ENCODE assay signal across 8 mouse cellular contexts in genomic region chr11:33148338-33149087, GRCm38 (mm10). TPM values are rescaled to one million over a fixed set of nuclear protein-coding genes. Genes with fewer than 3 reads are reported as not detected.
DNase-seq lines count a peak whose midpoint lies in the region; ATAC-seq and TF ChIP-seq lines count a peak whose summit lies in the region.

No protein-coding gene starts in this region.

- 0 out of 2 replicates have a peak, but pooled peaks have one; percentile 37 for TF ChIP-seq EP300 in ES-Bruce4 (IDR thresholded peaks at IDR 0.05; ENCODE audit: insufficient read depth, low read depth, low read length)

- no peak overlapping the region; the same call in 1 of the 2 replicates for H3K9ac ChIP-seq in ES-Bruce4 (ENCODE audit: low read depth, poor library complexity, severe bottlenecking)
- H3K9ac ChIP-seq in heart, embryonic 15.5 days: peak overlapping the region; percentile 72
- H3K9ac ChIP-seq in liver, embryonic 13.5 days: no peak overlapping the region
- peak overlapping the region; percentile 78; the same call in 1 of the 2 replicates for H3K9ac ChIP-seq in neural tube, embryonic 12.5 days

- H3K27ac ChIP-seq in ES-Bruce4 (ENCODE audit: insufficient read depth, low read length): peak overlapping the region; percentile 14; the same call in 1 of the 2 replicates
- H3K27ac ChIP-seq in brown adipose tissue, adult 24 weeks (replicated peaks; ENCODE audit: low read depth, low read length): no peak overlapping the region
- H3K27ac ChIP-seq in forebrain, embryonic 10.5 days: 0 out of 2 replicates have a peak overlapping the region, but pooled peaks have one; percentile 77
- peak overlapping the region; percentile 97 for H3K27ac ChIP-seq in heart, embryonic 15.5 days
- H3K27ac ChIP-seq in liver, embryonic 13.5 days: no peak overlapping the region
- H3K27ac ChIP-seq in neural tube, embryonic 12.5 days: peak overlapping the region; percentile 75; the same call in 1 of the 2 replicates
- no peak overlapping the region for H3K27ac ChIP-seq in testis, adult 2 months (ENCODE audit: control insufficient read depth, insufficient read depth, low read depth, low read length)

- peaks cover 32% of the 10 kb centered on the region for H3K36me3 ChIP-seq in ES-Bruce4 (ENCODE audit: control insufficient read depth, insufficient read depth, low read length, poor library complexity, severe bottlenecking)
- H3K36me3 ChIP-seq in forebrain, embryonic 10.5 days (replicated peaks): peaks cover 43% of the 10 kb centered on the region
- H3K36me3 ChIP-seq in heart, embryonic 15.5 days: peaks cover 37% of the 10 kb centered on the region
- peaks cover 38% of the 10 kb centered on the region for H3K36me3 ChIP-seq in liver, embryonic 13.5 days
- H3K36me3 ChIP-seq in neural tube, embryonic 12.5 days: peaks cover 26% of the 10 kb centered on the region
- no peaks in the 10 kb centered on the region; the same call in 1 of the 2 replicates for H3K36me3 ChIP-seq in testis, adult 2 months (ENCODE audit: control insufficient read depth, insufficient read depth, low read length)

- peak; percentile 77 for TF ChIP-seq CTCF in ES-Bruce4 (IDR thresholded peaks at IDR 0.05; ENCODE audit: low read depth, low read length)
- TF ChIP-seq CTCF in testis, adult 2 months (IDR thresholded peaks at IDR 0.05; ENCODE audit: control insufficient read depth, insufficient read depth, insufficient replicate concordance, low read depth, low read length): peak; percentile 52; the same call in 1 of the 2 replicates

- H3K9me3 ChIP-seq in ES-Bruce4 (replicated peaks; ENCODE audit: control insufficient read depth, insufficient read depth, low read length, poor library complexity, severe bottlenecking): no peaks in the 10 kb centered on the region
- H3K9me3 ChIP-seq in forebrain, embryonic 10.5 days: no peaks in the 10 kb centered on the region
- no peaks in the 10 kb centered on the region for H3K9me3 ChIP-seq in heart, embryonic 15.5 days (replicated peaks)
- H3K9me3 ChIP-seq in liver, embryonic 13.5 days (replicated peaks): no peaks in the 10 kb centered on the region
- H3K9me3 ChIP-seq in neural tube, embryonic 12.5 days: no peaks in the 10 kb centered on the region

- 8% methylated on average over 23 of the region's 23 CpGs for WGBS in forebrain, embryonic 10.5 days
- WGBS in heart, embryonic 15.5 days: 5% methylated on average over 23 of the region's 23 CpGs
- 4% methylated on average over 23 of the region's 23 CpGs for WGBS in liver, embryonic 13.5 days (ENCODE audit: insufficient replicate concordance)
- WGBS in neural tube, embryonic 12.5 days: 6% methylated on average over 23 of the region's 23 CpGs

- peak overlapping the region; percentile 98 for H3K4me2 ChIP-seq in heart, embryonic 15.5 days
- peak overlapping the region; percentile 71 for H3K4me2 ChIP-seq in liver, embryonic 13.5 days
- H3K4me2 ChIP-seq in neural tube, embryonic 12.5 days (replicated peaks): peak overlapping the region; percentile 90

- TF ChIP-seq POLR2A in ES-Bruce4 (IDR thresholded peaks at IDR 0.05; ENCODE audit: insufficient read depth, low read length): no peak
- no peak for TF ChIP-seq POLR2A in testis, adult 2 months (IDR thresholded peaks at IDR 0.05; ENCODE audit: control insufficient read depth, low read depth, low read length)

- no peaks in the 10 kb centered on the region for H3K4me1 ChIP-seq in ES-Bruce4 (ENCODE audit: control insufficient read depth, insufficient read depth, low read length)
- H3K4me1 ChIP-seq in brown adipose tissue, adult 24 weeks (ENCODE audit: control insufficient read depth, insufficient read depth, insufficient read length, low read length): peaks cover 2% of the 10 kb centered on the region; the same call in 1 of the 2 replicates
- peaks cover 49% of the 10 kb centered on the region for H3K4me1 ChIP-seq in forebrain, embryonic 10.5 days
- peaks cover 45% of the 10 kb centered on the region for H3K4me1 ChIP-seq in heart, embryonic 15.5 days (replicated peaks)
- peaks cover 17% of the 10 kb centered on the region for H3K4me1 ChIP-seq in liver, embryonic 13.5 days (replicated peaks)
- peaks cover 29% of the 10 kb centered on the region for H3K4me1 ChIP-seq in neural tube, embryonic 12.5 days
- H3K4me1 ChIP-seq in testis, adult 2 months (ENCODE audit: control insufficient read depth, insufficient read depth, low read length): peaks cover 11% of the 10 kb centered on the region; the same call in 1 of the 2 replicates

- peaks cover 3% of the 10 kb centered on the region; the same call in 1 of the 2 replicates for H3K27me3 ChIP-seq in ES-Bruce4 (ENCODE audit: control insufficient read depth, insufficient read depth, low read length, poor library complexity, severe bottlenecking)
- peaks cover 49% of the 10 kb centered on the region for H3K27me3 ChIP-seq in forebrain, embryonic 10.5 days (ENCODE audit: poor library complexity, severe bottlenecking)
- peaks cover 19% of the 10 kb centered on the region for H3K27me3 ChIP-seq in heart, embryonic 15.5 days
- peaks cover 59% of the 10 kb centered on the region for H3K27me3 ChIP-seq in liver, embryonic 13.5 days
- peaks cover 31% of the 10 kb centered on the region for H3K27me3 ChIP-seq in neural tube, embryonic 12.5 days (replicated peaks)
- no peaks in the 10 kb centered on the region for H3K27me3 ChIP-seq in testis, adult 2 months (ENCODE audit: control insufficient read depth, insufficient read depth, low read length)

- ATAC-seq in heart, embryonic 15.5 days (replicated peaks; ENCODE audit: insufficient number of reproducible peaks, insufficient read depth, low FRiP score, low read depth): peak; percentile 48
- ATAC-seq in liver, embryonic 13.5 days (ENCODE audit: low read depth): peak; percentile 64
- peak; percentile 73 for ATAC-seq in neural tube, embryonic 12.5 days (ENCODE audit: low FRiP score, low read depth)

- peak; percentile 83 for DNase-seq in forebrain, embryonic 10.5 days (ENCODE audit: extremely low spot score, low spot score)
- peak; percentile 84 for DNase-seq in kidney, postnatal 10 days
- DNase-seq in liver, embryonic 13.5 days: peak; percentile 46

- H3K4me3 ChIP-seq in ES-Bruce4 (ENCODE audit: low read depth, low read length): peak overlapping the region; percentile 59
- H3K4me3 ChIP-seq in brown adipose tissue, adult 24 weeks (ENCODE audit: insufficient read depth, low read depth, low read length): peak overlapping the region; percentile 39
- H3K4me3 ChIP-seq in forebrain, embryonic 10.5 days: peak overlapping the region; percentile 68
- H3K4me3 ChIP-seq in heart, embryonic 15.5 days: peak overlapping the region; percentile 76
- H3K4me3 ChIP-seq in liver, embryonic 13.5 days (replicated peaks): peak overlapping the region; percentile 53
- peak overlapping the region; percentile 63 for H3K4me3 ChIP-seq in neural tube, embryonic 12.5 days
- peak overlapping the region; percentile 67 for H3K4me3 ChIP-seq in testis, adult 2 months (ENCODE audit: control insufficient read depth, low read depth, low read length)

RNA-seq across cellular contexts. Expression of gene Fgf18, which starts 1.3 kb away (rescaled TPM):
- 0.82 and 1.4 TPM in 2 replicates for polyA plus RNA-seq in ES-Bruce4 (2011; ENCODE audit: insufficient read depth, insufficient read length, low read depth, missing spikeins)
- polyA plus RNA-seq in brown adipose tissue, adult 24 weeks (2012; ENCODE audit: insufficient read depth, insufficient read length, missing spikeins): 2.1 TPM in 1 of 2 replicates, not detected in the other
- polyA plus RNA-seq in forebrain, embryonic 10.5 days (2016; fragmentation: Nextera tagmentation; extraction: Ambion mirVana): 3.6 and 3.8 TPM in 2 replicates
- polyA plus RNA-seq in heart, embryonic 15.5 days (2015; fragmentation: Nextera tagmentation; extraction: Ambion mirVana): 9.1 and 9.5 TPM in 2 replicates
- polyA plus RNA-seq in liver, embryonic 13.5 days (2015; fragmentation: Nextera tagmentation; extraction: Ambion mirVana): 0.33 and 0.37 TPM in 2 replicates
- 9.2 and 12.9 TPM in 2 replicates for polyA plus RNA-seq in neural tube, embryonic 12.5 days (2016; fragmentation: Nextera tagmentation; extraction: Ambion mirVana)
- polyA plus RNA-seq in testis, adult 2 months (2012; rRNA removed): 0.52 and 0.89 TPM in 2 replicates

RNA-seq across cellular contexts. Expression of gene Npm1, which starts 14.5 kb away (rescaled TPM):
- polyA plus RNA-seq in ES-Bruce4 (2011; ENCODE audit: insufficient read depth, insufficient read length, low read depth, missing spikeins): 4,703 and 5,189 TPM in 2 replicates
- 195 and 214 TPM in 2 replicates for polyA plus RNA-seq in brown adipose tissue, adult 24 weeks (2012; ENCODE audit: insufficient read depth, insufficient read length, missing spikeins)
- 1,478 and 1,686 TPM in 2 replicates for polyA plus RNA-seq in forebrain, embryonic 10.5 days (2016; fragmentation: Nextera tagmentation; extraction: Ambion mirVana)
- 392 and 425 TPM in 2 replicates for polyA plus RNA-seq in heart, embryonic 15.5 days (2015; fragmentation: Nextera tagmentation; extraction: Ambion mirVana)
- 964 and 1,030 TPM in 2 replicates for polyA plus RNA-seq in liver, embryonic 13.5 days (2015; fragmentation: Nextera tagmentation; extraction: Ambion mirVana)
- polyA plus RNA-seq in neural tube, embryonic 12.5 days (2016; fragmentation: Nextera tagmentation; extraction: Ambion mirVana): 614 and 622 TPM in 2 replicates
- 108 and 114 TPM in 2 replicates for polyA plus RNA-seq in testis, adult 2 months (2012; rRNA removed)

RNA-seq across cellular contexts. Expression of gene Tlx3, which starts 54.9 kb away (rescaled TPM):
- 0.58 TPM in 1 of 2 replicates, not detected in the other for polyA plus RNA-seq in ES-Bruce4 (2011; ENCODE audit: insufficient read depth, insufficient read length, low read depth, missing spikeins)
- polyA plus RNA-seq in brown adipose tissue, adult 24 weeks (2012; ENCODE audit: insufficient read depth, insufficient read length, missing spikeins): not detected in 2 replicates
- not detected in 2 replicates for polyA plus RNA-seq in forebrain, embryonic 10.5 days (2016; fragmentation: Nextera tagmentation; extraction: Ambion mirVana)
- 0.08 and 0.27 TPM in 2 replicates for polyA plus RNA-seq in heart, embryonic 15.5 days (2015; fragmentation: Nextera tagmentation; extraction: Ambion mirVana)
- not detected in 2 replicates for polyA plus RNA-seq in liver, embryonic 13.5 days (2015; fragmentation: Nextera tagmentation; extraction: Ambion mirVana)
- polyA plus RNA-seq in neural tube, embryonic 12.5 days (2016; fragmentation: Nextera tagmentation; extraction: Ambion mirVana): 64.6 and 83.5 TPM in 2 replicates
- 0.06 TPM in 1 of 2 replicates, not detected in the other for polyA plus RNA-seq in testis, adult 2 months (2012; rRNA removed)

Comparison
In these comparisons a context has a peak if more than half of its experiments do, and no peak if none do; other contexts are left out.
1. H3K27ac ChIP-seq: peak in ES-Bruce4 (single experiment), forebrain, embryonic 10.5 days (single experiment), heart, embryonic 15.5 days (single experiment) and neural tube, embryonic 12.5 days (single experiment); none in brown adipose tissue, adult 24 weeks (single experiment), liver, embryonic 13.5 days (single experiment) and testis, adult 2 months (single experiment).
2. H3K9ac ChIP-seq: peak in heart, embryonic 15.5 days (single experiment) and neural tube, embryonic 12.5 days (single experiment); none in ES-Bruce4 (single experiment) and liver, embryonic 13.5 days (single experiment).
3. RNA of gene Tlx3, which starts 54.9 kb away (polyA plus RNA-seq): 64.6 to 83.5 TPM in neural tube, embryonic 12.5 days; 0.58 TPM in ES-Bruce4, 0.08 to 0.27 TPM in heart, embryonic 15.5 days, not detected in liver, embryonic 13.5 days, not detected in brown adipose tissue, adult 24 weeks, not detected in forebrain, embryonic 10.5 days and 0.06 TPM in testis, adult 2 months; every median in the first group is over 10 times any median in the second.
4. Peak in every context shown above with its lines, with median percentiles within 50 percentile points of each other: H3K4me3 ChIP-seq, DNase-seq, ATAC-seq and H3K4me2 ChIP-seq.